Mouse (Mus musculus) layer of hippocampus, postnatal 25 days (tissue): ENCODE results near the gene Cdkal1. TPM values are rescaled to one million over a fixed set of nuclear protein-coding genes. Genes with fewer than 3 reads are reported as not detected.

Experiments
- DNase-seq, 2 experiments: peaks; one replicate each; pipeline ENCODE4 v3.0.0; 2022; ENCODE audit warnings: mixed read lengths in 2 of 2, low spot score in 1 of 2; ENCODE audit errors: extremely low spot score in 1 of 2
- total RNA-seq, 2 experiments: library from RNA; stranded (reverse); gene quantifications; 2 replicates each; pipeline ENCODE4 v1.2.3; 2021

The Cdkal1 gene
- total RNA-seq, 2 experiments from 2014 or later: 22.0 to 22.1 TPM

GRCm38 (mm10) chr13:29368806-29369205 is 486.7 kb downstream of the Cdkal1 start:
- DNase-seq: no peak

GRCm38 (mm10) chr13:29364901-29365625 is 490.4 kb downstream of the Cdkal1 start:
- DNase-seq: no peak

GRCm38 (mm10) chr13:29364009-29364408 is 491.5 kb downstream of the Cdkal1 start:
- no peak for DNase-seq

- no peak for DNase-seq
Measured at GRCm38 (mm10) chr13:29361842-29362241, 493.6 kb downstream of the Cdkal1 start.

GRCm38 (mm10) chr13:29360899-29361298 is 494.6 kb downstream of the Cdkal1 start:
- DNase-seq: no peak

GRCm38 (mm10) chr13:29359341-29359740 is 496.1 kb downstream of the Cdkal1 start:
- DNase-seq: no peak

- DNase-seq: no peak
Measured at GRCm38 (mm10) chr13:29357483-29357882, 498.0 kb downstream of the Cdkal1 start.

- no peak for DNase-seq
Measured at GRCm38 (mm10) chr13:29356158-29356485, 499.4 kb downstream of the Cdkal1 start.

- no peak for DNase-seq
Measured at GRCm38 (mm10) chr13:29355484-29356157, 499.9 kb downstream of the Cdkal1 start.

GRCm38 (mm10) chr13:29354943-29355342 is 500.5 kb downstream of the Cdkal1 start:
- DNase-seq: no peak

GRCm38 (mm10) chr13:29353888-29354415 is 501.5 kb downstream of the Cdkal1 start:
- no peak for DNase-seq

GRCm38 (mm10) chr13:29351023-29351684 is 504.3 kb downstream of the Cdkal1 start:
- DNase-seq: no peak

GRCm38 (mm10) chr13:29350004-29350403 is 505.5 kb downstream of the Cdkal1 start:
- DNase-seq: no peak

- DNase-seq: no peak
Measured at GRCm38 (mm10) chr13:29349386-29349961, 506.0 kb downstream of the Cdkal1 start.

- no peak for DNase-seq
Measured at GRCm38 (mm10) chr13:29348331-29348730, 507.1 kb downstream of the Cdkal1 start.

- DNase-seq: no peak
Measured at GRCm38 (mm10) chr13:29332640-29333412, 522.6 kb downstream of the Cdkal1 start.

- DNase-seq: no peak
Measured at GRCm38 (mm10) chr13:29325946-29326345, 529.5 kb downstream of the Cdkal1 start.

GRCm38 (mm10) chr13:29320421-29320820 is 535.1 kb downstream of the Cdkal1 start:
- DNase-seq: no peak

GRCm38 (mm10) chr13:29317703-29318102 is 537.8 kb downstream of the Cdkal1 start:
- no peak for DNase-seq

- DNase-seq: no peak
Measured at GRCm38 (mm10) chr13:29316271-29316670, 539.2 kb downstream of the Cdkal1 start.
